Mouse (Mus musculus) small intestine, adult 2 months (tissue): ENCODE measurements around the gene Smo.

Experiments
- CTCF ChIP-seq: fragments of 200-500 bp; IDR thresholded peaks from 2 replicates; pipeline ENCODE4 v1.5.1; 2012; ENCODE audit warnings: low read depth, mild to moderate bottlenecking, control low read depth, inconsistent platforms, low read length, moderate library complexity, mixed read lengths; ENCODE audit not compliant: insufficient replicate concordance, insufficient read length; ENCODE audit errors: extremely low read depth
- POLR2A ChIP-seq: fragments of 200-500 bp; IDR thresholded peaks from 2 replicates; pipeline ENCODE4 v1.6.1; 2012; ENCODE audit warnings: low read depth, mild to moderate bottlenecking, control low read depth, inconsistent platforms, low read length, moderate library complexity

DNA sequence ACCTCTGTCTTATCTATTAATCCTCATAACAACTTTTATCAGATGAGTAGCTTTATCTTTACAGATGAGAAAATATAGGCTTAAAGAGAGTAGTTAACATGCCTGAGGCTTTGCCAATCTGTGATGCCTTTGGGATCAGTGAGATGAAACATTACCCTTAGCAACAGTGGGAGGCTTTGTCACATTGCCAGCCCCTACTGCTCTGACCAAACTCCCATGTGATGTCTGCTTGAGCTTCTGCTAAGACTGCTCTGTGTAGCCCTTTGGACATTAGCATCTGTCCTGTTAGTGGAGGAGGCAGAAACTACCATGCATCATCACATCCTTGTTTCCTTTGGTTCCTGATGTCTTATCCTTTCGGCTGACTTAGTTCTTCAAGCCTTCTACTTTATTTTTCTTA is 40.3 kb downstream of the Smo start:
- TF ChIP-seq POLR2A (no peak), CTCF (no peak)
